Mouse (Mus musculus) heart, adult 2 months (tissue): ENCODE data around the gene Cul3. TPM values are rescaled to one million over a fixed set of nuclear protein-coding genes. Genes with fewer than 3 reads are reported as not detected.
A peak's percentile ranks its signal among the peaks of the same experiment; 100 is the strongest.

Source experiments
- DNase-seq, 2 experiments: peaks; one replicate each; pipeline ENCODE4 v3.0.0; 2021
- H3K27ac ChIP-seq: fragments of 200-600 bp; 2 replicates; pipeline ENCODE4 v1.8.1; 2022
- H3K27me3 ChIP-seq: fragments of 200-500 bp; 2 replicates; pipeline ENCODE4 v1.6.1; 2012; ENCODE audit warnings: mild to moderate bottlenecking, low read length, inconsistent platforms, mixed read lengths; ENCODE audit not compliant: control insufficient read depth, insufficient read depth
- H3K36me3 ChIP-seq: fragments of 200-500 bp; 2 replicates; pipeline ENCODE4 v1.6.1; 2012; ENCODE audit warnings: low read length, inconsistent platforms; ENCODE audit not compliant: control insufficient read depth, insufficient read depth
- H3K4me1 ChIP-seq: fragments of 200-500 bp; 2 replicates; pipeline ENCODE4 v1.6.1; 2011; ENCODE audit warnings: low read length; ENCODE audit not compliant: control insufficient read depth, insufficient read depth
- H3K4me3 ChIP-seq: fragments of 200-600 bp; 2 replicates; pipeline ENCODE4 v1.8.1; 2022
- H3K79me2 ChIP-seq: fragments of 200-500 bp; replicated peaks from 2 replicates; pipeline ENCODE4 v1.6.1; 2012; ENCODE audit warnings: mild to moderate bottlenecking, inconsistent platforms, low read length, moderate library complexity, mixed read lengths; ENCODE audit not compliant: control insufficient read depth, insufficient read depth
- H3K9ac ChIP-seq: fragments of 200-500 bp; 2 replicates; pipeline ENCODE4 v1.6.1; 2012; ENCODE audit warnings: low read depth, mild to moderate bottlenecking, control low read depth, inconsistent platforms, low read length, mixed read lengths
- CTCF ChIP-seq: fragments of 200-600 bp; IDR thresholded peaks from 2 replicates; pipeline ENCODE4 v1.8.1; 2022; ENCODE audit warnings: antibody characterized with exemption, mild to moderate bottlenecking, moderate library complexity
- EP300 ChIP-seq: fragments of 200-500 bp; IDR thresholded peaks from 2 replicates; pipeline ENCODE4 v1.6.1; 2011; ENCODE audit warnings: low read depth, low read length, control low read depth; ENCODE audit not compliant: insufficient read depth
- POLR2A ChIP-seq: fragments of 200-500 bp; IDR thresholded peaks from 2 replicates; pipeline ENCODE4 v1.6.1; 2011; ENCODE audit warnings: mild to moderate bottlenecking, low read depth, low read length, control low read depth; ENCODE audit not compliant: insufficient read depth
- WGBS: fragments of 180-500 bp; shearing (Covaris S2); methylation state at CpG from one replicate; pipeline ENCODE4 v1.1.7; 2018; 5-methylcytosine and 5-hydroxymethylcytosine counted together
- intact Hi-C: fragments of 180-260 bp; cut with DNase I; formaldehyde crosslinking; loops from one replicate; pipeline ENCODE4 v1.15.1; 2025
- long read RNA-seq: library from polyadenylated mRNA; stranded (forward); transcript quantifications from one replicate; pipeline ENCODE4 v2.0.0, GENCODE M21; 2021
- polyA plus RNA-seq: library from polyadenylated mRNA; depleted of rRNA; stranded (reverse); fragments of >200 nt; gene quantifications from 2 replicates; pipeline ENCODE4 v1.2.3, GENCODE M21; 2012; rRNA removed
- total RNA-seq, 2 experiments: library from RNA; stranded (reverse); gene quantifications; 2 replicates each; pipeline ENCODE4 v1.2.3; 2021

Cul3 gene
- total RNA-seq, result 100 to 1,000 TPM; 115 to 144 TPM
- 19.4 and 52.7 TPM in 2 replicates for polyA plus RNA-seq
- long read RNA-seq, full-length matches to known transcripts, result 135 of 144 reads
- long read RNA-seq, partial matches to known transcripts, result 4 of 144 reads
- long read RNA-seq, other reads (novel, unspliced or antisense), result 5 of 144 reads

DNA sequence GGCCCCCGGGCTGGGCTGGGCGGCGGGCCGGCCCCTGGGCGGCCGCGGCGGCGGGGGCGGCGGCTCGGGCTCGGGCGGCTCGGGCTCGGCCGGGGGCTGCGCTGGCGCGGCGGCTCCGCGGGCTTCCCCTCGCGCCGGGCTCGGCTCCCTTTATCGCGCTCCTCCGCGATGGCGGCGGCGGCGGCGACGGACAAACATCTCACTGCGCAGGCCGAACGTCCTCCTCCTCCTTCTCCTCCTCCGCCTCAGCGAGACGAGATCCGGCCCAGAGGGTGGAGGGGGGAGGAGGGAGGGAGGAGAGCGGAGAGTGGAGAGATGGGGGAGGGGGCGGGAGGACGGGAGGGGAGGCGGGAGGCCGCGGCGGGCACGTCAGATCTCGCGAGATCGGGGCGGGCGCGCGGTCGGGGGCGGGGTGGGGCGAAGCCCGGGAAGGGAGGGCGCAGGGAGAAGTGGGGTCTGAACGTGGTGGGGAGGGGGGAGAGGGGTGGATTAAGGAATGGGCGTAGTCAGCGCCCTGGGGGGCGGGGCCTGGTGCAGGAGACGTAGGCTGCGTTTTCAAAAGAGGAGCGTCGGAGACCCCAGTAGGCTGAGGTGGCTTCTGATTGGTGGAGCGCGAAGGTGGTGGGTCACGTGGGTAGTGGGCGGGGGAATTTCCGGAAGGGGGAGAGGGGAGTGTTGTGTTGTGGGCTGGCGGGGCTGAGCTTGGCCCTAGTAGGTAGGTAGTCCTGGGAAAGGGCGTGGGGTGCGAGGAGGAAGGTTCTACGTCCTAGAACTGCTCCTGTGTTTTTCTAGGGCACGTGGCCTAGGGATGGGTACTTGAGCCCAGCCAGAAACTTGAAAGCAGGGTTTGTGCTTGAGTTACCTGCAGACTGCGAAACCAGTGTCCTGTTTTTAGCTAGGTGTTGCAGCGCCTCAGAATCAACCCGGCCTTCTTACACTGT is at the start of gene Cul3:
Gene Cul3 (minus strand): TSS at position 45 of the 941 bp plus-strand sequence.
- Histone ChIP-seq H3K4me3 (peak within 1 kb of the TSS; percentile 84), H3K4me1 (peaks cover 14% of the 10 kb centered on the region), H3K27ac (peak within 1 kb of the TSS; percentile 91), H3K9ac (peak within 1 kb of the TSS; percentile 99), H3K27me3 (no peaks in the 10 kb centered on the region), H3K79me2 (peaks cover 8% of the 10 kb centered on the region), H3K36me3 (peaks cover 17% of the 10 kb centered on the region)
- DNase-seq, result peak; percentile 94
- WGBS, result 3% methylated on average over 78 of the region's 85 CpGs
- intact Hi-C loops, result no loop called here
- TF ChIP-seq POLR2A (peak; percentile 85), CTCF (no peak), EP300 (0 out of 2 replicates have a peak, but pooled peaks have one; percentile 61)

DNA sequence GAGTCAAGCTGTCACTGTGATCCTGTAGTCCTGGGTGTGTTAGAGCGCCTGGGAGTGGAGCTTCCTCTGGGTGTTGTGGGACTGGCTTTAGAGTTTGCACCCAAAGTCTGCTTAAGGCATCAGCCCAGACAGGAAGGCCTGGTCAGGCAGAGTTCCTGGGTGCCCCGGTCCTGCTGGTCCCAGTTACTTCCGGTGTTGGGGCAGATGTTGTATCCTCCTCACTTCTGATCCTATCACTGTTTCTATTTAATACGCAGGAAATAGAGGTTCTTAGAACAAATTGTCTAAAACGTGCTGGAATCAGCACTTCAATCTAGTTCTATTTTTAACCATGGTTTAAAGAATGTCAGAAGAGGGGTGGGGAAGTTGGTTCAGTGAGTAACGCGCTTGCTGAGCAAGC is 49.2 kb upstream of the Cul3 start:
- no peak overlapping the region for H3K4me3 ChIP-seq
- H3K27ac ChIP-seq, result no peak overlapping the region
- no peak for DNase-seq
- TF ChIP-seq POLR2A (no peak), CTCF (no peak), EP300 (no peak)
- intact Hi-C loops, result no loop called here
- H3K27me3 ChIP-seq, result no peaks in the 10 kb centered on the region
- H3K36me3 ChIP-seq, result no peaks in the 10 kb centered on the region
- no peak overlapping the region for H3K9ac ChIP-seq
- WGBS, result 60% methylated on average over 7 of the region's 7 CpGs
- H3K4me1 ChIP-seq, result no peaks in the 10 kb centered on the region
- no peaks in the 10 kb centered on the region for H3K79me2 ChIP-seq

DNA sequence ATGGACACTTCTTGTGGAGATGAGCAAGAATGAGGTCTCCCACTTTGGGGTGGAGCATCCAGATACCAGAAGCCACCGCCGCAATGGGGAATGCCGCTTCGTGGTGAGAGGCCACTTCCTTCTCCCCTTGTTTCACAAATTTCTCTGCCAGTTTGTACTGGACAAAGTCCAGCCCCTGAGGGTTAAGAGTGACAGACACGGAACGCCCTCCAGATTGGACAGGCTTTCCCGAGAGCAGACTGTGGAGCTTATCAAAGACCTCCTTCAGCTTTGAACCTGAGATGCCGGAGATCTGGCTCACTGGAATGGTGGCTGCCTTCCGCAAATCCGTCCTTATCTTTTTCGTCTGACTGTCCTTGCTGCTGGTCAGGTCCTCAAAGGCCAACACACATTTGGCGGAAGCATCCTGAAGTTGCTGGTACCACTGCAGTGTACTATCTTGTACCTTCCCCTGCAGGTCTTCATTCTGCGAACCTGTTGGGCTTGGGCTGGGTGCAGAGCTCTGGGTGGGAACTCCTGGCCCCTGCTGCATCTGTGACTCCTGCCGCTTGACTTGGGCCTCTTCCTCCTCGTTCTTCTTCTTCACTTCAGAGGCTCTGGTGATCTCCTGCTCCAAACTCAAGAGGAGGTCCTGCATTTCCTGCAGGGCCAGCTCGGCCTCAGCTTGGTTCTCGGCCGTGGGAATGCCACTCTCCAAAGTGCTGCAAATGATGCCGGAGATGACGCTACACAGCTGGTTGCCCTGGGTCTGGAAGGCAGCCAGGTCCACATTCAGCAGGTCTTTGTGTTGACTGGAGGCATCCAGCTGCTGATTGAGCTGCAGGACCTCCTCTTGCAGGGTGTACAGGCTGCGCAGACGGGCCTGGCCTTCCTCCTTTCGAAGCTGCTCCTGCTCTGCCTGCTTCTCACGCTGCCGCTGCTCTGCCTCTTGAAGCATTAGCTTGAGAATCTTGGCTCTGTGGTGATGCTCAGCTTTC is 43.6 kb upstream of the Cul3 start:
- WGBS, result 33% methylated on average over 25 of the region's 25 CpGs
- no peaks in the 10 kb centered on the region for H3K36me3 ChIP-seq
- H3K79me2 ChIP-seq, result no peaks in the 10 kb centered on the region
- peak in 1 of 2 experiments; percentile 20 for DNase-seq
- TF ChIP-seq CTCF, result no peak
- no peak for TF ChIP-seq EP300
- no peak for TF ChIP-seq POLR2A
- H3K4me3 ChIP-seq, result no peak overlapping the region
- no peak overlapping the region for H3K9ac ChIP-seq
- intact Hi-C loops, result no loop called here
- no peak overlapping the region for H3K27ac ChIP-seq
- no peaks in the 10 kb centered on the region; the same call in 1 of the 2 replicates for H3K4me1 ChIP-seq
- H3K27me3 ChIP-seq, result no peaks in the 10 kb centered on the region

DNA sequence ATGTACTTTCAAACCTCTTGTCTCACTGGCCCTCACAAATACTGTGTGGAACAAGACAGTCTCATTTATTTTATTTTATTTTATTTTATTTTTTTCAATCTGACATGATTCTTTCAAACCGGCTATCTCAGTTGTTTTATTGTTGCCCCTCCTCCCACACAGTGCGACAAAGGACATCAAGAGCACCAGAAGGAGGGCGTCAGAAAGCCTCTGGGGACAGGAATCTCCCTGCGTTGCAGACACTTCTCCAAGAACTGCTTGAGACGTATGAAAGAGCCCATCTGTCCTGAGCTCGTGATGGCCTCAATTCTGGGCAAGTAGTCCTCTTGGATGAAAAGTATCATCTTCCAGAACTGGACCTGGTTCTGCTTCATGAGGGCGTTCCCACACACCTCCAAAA is 42.6 kb upstream of the Cul3 start:
- Histone ChIP-seq H3K79me2 (no peaks in the 10 kb centered on the region), H3K4me3 (no peak overlapping the region), H3K27ac (no peak overlapping the region), H3K9ac (no peak overlapping the region), H3K27me3 (no peaks in the 10 kb centered on the region), H3K4me1 (no peaks in the 10 kb centered on the region; the same call in 1 of the 2 replicates), H3K36me3 (no peaks in the 10 kb centered on the region)
- no peak for DNase-seq
- TF ChIP-seq CTCF (no peak), EP300 (no peak), POLR2A (no peak)
- intact Hi-C loops, result no loop called here
- 73% methylated on average over 7 of the region's 7 CpGs for WGBS

DNA sequence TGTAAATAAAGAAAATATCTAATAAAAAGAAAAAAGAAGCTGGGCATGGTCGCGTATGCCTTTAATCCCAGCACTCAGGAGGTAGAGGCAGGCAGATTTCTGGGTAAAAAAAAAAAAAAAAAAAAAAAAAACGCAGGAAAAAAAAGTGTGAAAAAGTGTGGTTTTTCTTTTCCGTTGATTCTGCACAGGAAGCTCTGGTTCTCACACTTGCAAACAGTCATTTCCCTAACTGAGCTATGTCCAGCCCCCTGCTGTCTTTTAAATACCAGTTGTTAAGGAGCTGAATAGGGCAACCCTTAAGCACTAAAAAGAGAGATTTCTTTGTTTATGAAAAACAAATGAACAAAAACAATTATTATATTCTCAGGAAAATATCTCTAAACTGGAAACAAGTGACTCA is 41.0 kb upstream of the Cul3 start:
- intact Hi-C loops, result no loop called here

More for the DNA sequence above, 41.0 kb upstream of the Cul3 start:
- Histone ChIP-seq H3K79me2 (no peaks in the 10 kb centered on the region), H3K27ac (no peak overlapping the region), H3K9ac (no peak overlapping the region), H3K27me3 (no peaks in the 10 kb centered on the region), H3K4me3 (no peak overlapping the region), H3K36me3 (no peaks in the 10 kb centered on the region), H3K4me1 (no peaks in the 10 kb centered on the region; the same call in 1 of the 2 replicates)
- no peak for DNase-seq
- TF ChIP-seq EP300 (no peak), POLR2A (no peak), CTCF (no peak)
- WGBS, result 25% methylated on average over 4 of the region's 4 CpGs
